Mouse (Mus musculus): ENCODE data around the gene Plod2.

Gene Plod2

DNA sequence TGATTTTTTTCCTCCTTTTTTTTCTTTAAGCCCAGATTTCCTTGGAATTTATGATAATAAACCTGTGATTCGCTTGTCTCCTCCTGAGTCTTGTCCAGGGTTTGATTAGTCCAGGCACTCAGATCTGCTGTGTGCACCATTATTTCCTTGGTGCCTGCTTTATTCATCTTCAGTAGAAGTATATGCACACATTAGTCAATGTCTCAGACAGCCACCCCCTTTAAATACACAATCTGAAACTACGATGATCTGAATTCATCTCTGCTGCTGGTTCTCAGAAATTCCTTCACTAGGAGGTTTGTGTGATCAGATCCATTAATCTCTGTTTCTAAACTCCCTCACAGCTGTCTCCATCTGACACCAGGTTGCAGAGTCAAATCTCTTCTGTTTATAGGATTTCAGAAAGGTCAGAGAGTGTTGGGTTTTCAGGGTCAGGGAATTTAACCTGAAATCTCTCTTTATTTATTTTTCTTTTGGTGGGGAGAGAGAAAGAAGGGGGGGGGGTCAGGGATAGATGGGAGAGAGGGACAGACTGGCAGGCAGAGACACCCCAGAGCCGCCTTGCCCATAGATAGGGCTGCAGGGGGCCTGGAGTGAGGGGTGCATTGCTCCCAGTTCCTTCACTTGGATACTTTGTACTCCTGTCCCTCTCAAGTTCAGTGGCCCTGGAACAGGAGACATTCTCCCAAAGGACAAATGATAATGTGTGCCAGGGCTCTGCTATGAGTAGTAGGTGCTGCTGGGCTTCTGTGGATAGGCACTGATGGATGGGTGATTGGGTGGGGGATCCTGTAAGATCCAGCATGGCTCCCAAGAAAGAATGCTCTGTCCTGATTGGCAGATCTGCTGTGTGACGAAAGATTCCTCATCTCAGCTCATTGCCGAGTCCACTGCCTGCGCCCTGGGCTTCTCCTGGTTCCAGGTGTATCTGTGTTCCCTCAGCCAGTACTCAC lies 13.3 kb downstream of the Plod2 start:
- no peak for DNase-seq

DNA sequence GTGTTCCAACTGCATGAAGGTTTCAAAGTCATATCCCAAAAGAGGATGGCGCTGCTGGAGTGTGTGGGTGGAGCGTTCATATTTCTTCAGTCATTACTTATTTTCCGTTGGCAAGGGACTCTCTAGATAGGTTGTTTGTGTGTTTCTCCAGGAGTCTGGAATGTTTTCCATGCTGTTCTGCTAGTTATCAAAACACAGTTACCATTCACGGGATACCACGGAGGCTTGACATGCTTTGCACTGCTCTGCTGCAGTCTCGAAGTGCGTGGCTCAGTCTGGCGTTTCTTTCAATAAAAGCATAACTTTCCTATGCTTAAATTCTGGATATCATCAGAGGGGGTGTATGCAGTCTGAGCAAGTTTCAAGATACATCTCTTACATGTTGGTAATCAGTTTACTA lies 17.7 kb downstream of the Plod2 start:
- DNase-seq: no peak

DNA sequence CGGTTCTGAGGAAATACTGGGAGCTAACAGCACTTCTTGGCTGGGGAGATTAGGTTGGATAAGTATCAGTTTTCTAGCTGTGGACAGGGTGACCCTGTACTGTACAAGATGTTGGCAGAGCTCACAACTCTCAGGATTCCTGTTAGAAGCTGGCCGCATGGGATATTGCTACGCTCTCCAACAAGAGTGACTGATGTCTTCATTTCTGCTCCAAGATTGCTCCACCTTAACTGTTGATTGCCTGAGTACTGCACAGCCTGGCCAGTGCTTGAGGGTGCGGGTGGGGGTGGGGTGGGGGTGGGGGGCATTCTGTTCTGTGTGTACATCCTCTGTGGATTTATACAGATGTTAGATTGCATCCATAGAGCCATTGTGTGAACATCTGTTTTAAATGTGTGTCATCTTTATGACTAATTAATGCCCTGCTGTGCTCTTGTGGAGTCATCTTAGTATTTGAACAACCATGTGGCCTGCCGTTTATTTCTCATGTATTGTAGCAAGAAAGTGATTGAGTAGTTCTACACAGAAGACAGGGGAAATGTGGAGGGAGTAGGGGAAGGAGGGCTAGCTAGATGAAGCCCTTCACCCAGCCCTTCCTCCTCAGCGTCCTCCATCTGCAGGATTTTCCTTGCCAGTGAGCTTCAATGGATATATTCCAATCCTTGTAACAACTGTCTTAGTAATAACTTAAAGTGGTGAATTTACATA lies 19.0 kb downstream of the Plod2 start:
- no peak for DNase-seq

DNA sequence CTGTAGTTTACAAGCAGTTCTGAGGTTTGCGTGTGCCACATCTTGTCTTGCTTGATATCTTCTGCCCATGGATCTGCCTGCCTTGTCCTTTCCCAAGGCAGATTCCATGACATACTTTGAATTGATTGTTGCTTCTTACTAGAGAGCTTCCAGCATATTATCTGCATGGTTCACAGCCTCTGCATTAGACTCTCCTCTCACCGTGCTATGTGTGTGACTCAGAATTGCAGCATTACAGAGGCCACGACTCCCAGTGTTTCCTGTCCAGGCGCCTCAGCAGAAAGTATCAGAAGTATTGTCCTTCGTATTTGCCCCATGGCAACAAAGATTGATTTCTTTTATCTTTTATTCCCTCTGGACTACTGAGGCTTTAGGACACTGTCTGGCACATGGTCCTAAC lies 20.4 kb downstream of the Plod2 start:
- DNase-seq: no peak

DNA sequence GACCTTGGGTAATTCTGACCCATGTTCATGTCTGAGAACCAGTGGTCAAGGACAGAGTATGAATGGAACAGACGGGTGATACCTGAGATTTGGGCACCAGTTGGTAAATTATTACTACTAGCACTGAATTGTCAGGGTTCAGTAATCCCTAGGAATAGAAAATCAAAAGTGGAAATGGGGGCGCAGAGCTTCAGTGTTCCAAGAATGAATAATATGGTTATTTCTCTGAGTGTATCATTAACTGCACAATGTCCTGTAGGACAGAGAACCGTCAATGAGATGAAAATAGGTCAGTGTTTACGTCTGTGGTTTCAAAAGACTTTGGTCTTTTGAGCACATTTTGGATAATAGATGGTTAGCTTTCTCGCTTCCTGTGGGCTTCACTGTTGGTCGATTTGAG lies 21.3 kb downstream of the Plod2 start:
- no peak for DNase-seq

DNA sequence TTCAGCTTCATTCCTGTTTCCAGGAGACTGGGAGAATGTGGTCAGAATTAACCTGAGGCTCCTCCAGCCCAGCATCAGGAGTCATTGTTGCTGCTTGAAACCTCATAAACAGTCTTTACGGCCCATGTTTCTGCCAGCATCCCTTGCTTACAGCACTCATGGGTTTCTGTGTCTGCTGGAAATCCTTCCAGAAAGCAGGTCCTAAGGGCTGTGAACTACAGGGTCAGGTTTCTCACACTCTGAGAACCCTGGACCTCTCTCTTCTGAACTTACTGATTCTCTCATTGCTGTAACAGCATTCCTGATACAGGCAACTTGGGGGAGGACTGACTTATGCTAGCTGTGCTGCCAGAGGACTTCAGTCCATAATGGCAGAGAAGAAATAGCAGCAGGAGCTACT lies 22.4 kb downstream of the Plod2 start:
- DNase-seq: no peak

DNA sequence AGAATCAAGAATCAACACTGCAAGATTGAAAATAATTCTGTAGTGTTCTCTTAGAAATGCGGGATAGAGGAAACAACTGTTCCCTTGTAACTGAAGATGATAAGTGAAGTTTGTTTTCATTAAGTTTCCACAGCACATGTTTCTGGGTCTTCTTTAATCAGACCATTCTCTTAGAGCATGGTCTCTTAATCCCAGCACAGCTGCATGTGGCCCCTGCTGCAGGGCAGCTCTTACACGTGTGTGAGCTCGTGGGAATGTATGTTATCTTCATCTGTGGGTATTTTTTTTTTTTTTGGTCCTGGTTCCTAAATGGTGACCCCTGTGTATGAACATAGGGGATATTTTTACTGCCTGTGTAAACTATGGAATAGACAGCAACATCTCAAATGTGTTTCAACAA lies 24.2 kb downstream of the Plod2 start:
- no peak for DNase-seq

DNA sequence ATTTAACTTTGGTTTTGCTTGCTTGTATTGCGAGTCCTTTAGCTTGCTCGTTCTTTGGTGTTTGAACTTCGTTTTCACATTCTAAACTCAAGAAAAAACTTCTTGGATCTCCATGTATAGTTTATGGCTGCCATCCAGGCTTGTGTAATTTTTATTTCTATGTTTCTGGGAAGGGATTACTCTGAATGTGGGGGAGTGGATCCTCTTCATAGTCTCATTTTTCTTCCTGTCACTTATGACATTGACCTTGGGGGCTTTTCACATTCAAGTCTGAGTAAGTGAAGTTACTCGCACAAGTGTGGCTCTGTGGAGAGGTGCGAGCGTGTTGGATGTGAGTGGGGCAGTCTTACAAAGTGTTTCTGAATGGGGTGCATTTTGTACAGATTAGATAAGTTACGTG lies 25.5 kb downstream of the Plod2 start:
- no peak for DNase-seq

DNA sequence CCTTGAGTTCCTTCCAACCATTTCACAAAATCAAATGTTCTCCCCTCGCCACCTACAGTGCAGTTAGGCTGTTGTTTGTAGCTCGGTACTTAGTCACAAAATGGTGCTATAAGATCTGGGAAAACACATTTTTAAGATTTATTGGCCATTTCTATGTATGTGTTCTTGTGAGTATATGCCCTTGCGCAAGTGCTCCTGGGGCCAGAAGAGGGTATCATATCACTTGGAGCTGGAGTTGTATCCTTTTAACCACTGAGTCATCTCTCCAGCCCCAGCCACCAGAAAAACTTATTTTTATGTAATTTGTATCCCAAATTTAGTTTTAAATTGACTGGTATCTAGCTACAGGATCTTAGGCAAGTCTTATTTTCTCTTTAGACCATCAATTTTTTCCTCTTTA lies 26.8 kb downstream of the Plod2 start:
- no peak for DNase-seq

DNA sequence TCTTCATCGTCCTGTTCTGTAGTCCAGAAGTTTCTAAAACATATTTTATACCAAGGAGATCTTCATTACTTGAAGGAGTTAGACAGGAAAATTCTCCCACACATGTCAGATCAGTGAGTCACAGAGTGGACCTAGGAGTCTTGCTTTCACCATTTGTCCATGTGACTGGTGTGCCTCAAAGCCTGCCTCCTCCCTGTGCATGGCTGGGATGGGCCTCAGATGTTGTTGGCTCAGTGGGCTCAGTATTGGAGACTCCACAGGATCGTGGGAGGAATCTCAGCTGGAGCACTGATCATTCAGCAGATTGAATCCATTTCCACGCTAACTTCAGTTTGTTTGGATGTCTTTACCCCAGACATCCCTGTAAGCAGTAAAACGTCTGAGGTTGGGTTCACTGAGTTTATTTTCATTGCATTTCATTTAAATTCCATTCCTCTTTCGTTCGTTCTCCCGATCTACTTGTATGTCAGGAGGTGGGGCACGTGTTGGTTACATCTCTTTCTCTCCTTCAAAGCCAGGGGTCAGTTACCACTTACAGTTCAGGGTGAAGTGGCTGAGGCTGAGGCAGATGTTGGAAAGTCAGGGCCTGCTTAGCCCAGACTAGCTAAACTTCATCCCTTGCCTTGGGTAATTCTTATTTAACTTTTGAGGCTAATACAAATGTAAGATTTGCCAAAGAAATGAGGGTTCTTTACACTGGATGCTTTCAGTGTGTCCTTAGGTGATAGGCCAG lies 30.5 kb downstream of the Plod2 start:
- DNase-seq: no peak

DNA sequence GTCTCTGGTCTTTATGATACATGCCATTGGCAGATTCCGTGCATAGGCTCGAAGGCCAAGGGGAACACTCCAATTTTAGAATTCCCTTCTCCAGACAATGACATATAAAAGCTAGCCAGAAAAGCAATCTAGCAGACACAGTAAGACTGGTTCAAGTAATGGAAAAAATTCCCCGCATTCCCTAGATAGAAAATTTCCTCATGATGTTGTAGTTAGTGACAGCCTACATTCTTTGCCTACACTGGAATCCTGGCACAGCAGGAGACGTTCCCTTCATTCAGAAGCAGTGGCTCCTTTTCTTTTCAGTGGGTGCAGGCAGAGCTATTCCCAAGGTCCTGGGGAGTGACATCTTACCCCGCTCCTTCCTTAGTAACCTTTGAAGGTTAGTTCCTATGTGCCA lies 41.9 kb downstream of the Plod2 start:
- no peak for DNase-seq

DNA sequence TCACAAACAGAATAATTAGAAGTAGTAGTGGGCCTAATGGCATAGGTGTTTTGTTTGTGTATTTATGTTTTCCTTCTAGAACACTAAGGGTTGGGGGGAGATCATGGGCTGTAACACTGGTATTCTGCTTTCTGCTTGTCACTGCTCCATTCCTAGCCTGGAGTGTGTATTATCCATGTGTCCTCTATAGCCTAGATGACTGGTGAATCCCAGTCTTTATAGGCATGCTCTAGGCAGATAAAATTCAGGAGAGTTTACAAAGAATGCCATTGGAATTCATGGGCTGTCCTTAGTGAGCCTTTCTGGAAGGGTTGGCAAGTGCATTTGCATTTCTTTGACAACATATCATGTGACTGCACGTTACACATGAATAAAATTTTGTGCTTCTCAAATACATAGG lies 44.0 kb downstream of the Plod2 start:
- no peak for DNase-seq

DNA sequence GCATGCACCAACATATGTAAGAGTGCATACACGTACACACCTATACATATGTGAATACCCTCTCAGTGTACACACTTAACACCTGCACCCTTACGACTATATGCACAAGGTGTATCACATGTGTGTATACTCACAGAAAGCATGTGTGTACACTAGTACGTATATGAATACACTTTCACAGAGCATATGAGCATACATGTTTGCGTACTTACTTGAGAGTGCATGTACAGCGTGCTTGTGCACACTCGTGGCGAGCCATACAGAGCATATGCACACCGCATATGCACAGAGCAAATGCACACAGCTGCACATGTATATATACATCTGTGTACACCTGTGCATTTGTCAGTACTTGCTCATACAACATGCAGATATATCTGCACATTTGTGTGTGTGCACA lies 45.4 kb downstream of the Plod2 start:
- DNase-seq: no peak

DNA sequence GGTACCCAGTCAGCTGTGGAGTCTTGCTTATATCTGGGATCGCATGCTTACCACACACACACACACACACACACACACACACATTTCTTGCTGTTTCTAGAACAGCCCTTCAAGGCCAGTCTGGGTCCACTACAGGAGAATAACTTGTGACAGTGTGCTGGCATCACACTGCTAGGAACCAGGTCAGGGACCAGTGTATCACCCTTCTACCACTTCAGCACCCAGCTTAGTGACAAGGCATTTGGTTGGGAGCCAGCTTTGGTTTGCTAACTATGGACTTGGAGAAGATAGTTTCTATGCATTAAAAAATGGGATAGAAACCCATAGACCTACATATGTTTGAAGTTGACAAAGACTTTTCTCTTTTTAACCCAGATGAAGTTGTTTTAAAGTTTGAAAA lies 46.2 kb downstream of the Plod2 start:
- DNase-seq: no peak

DNA sequence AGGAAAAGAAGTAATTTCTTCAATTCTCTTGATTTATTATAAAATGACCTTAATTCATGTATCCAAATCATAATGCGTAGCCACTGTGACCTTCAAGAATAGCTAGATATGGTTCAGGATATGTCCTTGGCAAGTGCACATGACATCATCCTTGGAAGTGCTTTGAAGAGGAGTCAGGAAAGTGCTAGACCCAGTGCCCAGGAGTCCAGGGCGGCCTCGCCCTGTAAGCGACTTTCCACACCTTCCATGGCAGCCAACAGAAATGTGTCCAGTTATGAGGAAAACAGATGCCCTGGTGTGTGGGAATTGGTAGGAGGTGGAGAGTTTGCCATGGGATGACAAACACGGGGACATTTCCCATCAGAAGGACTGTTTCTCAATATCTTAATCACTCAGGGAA lies 47.0 kb downstream of the Plod2 start:
- DNase-seq: no peak

DNA sequence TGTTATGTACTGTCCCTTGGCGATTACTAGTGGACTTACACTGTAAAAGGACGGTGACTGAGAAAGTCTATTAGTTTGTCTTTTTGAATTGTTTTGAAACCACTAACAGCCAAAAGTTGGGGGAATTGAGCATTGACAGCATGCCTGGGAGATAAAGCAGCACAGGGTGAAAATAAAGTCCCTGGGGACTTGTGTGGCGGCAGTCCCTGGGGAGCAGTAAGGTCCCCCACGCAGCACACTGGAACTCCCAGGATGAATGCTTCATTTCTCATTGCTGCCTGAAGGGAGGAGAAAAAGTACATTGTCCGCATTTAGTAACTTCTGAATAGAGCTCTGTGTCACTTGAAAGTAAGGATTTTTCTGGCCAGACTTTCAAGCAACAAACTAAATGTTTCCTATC lies 49.5 kb downstream of the Plod2 start:
- no peak for DNase-seq

DNA sequence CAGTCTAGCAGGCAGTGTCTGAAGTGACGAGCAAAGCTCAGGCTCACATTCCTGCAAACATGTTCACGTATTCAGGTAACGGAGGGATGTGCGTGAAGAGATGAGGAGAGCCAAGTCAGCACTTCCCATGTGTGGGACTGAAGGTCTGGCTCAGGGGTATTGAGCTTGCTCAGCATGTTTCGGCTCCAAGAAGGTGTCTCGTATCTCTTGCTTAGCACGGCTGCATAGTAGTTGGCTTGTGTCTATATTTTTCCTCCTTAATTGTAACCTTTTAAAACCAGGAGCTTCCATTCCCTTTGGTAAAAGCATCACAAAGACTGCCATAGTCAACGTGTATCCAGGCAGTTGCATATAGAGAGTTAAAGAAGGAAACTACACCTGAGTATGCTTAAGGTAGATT lies 50.7 kb downstream of the Plod2 start:
- DNase-seq: no peak

DNA sequence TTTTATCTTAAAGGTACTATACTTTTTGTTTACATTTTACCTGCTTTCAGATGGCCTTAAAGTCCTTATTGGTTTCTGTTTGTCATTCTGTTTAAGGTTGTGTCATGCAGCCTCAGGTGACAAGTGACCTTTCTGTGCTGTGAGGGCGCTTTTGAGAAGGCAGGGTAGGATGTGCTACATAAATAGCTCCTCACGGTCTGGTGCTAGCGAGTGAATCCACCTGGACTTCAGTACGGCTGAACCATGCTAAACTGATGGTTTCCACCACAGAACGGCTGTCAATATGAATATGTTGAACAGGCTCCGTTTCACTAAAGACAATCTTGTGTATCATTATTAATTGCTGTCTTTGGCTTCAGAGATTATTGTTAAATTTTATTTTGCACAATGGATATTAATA lies 52.5 kb downstream of the Plod2 start:
- no peak for DNase-seq

DNA sequence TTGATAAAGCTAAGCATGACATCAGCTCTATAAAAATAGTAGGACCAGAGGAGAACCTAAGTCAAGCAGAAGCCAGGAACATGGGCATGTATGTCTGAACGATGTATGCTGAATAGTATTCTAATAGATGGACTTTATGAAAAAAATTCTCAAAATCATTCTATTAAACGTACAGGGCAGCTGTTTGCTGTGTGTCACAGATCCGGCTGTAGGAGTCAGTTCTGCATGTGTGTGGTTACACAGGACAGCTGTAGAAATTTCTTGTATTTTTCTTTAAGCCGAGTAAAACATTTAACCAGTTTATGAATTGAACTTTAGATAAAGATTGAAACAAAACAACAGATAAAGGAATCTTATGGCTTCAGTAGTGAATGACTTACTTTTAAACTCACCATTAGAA lies 53.3 kb downstream of the Plod2 start:
- no peak for DNase-seq

DNA sequence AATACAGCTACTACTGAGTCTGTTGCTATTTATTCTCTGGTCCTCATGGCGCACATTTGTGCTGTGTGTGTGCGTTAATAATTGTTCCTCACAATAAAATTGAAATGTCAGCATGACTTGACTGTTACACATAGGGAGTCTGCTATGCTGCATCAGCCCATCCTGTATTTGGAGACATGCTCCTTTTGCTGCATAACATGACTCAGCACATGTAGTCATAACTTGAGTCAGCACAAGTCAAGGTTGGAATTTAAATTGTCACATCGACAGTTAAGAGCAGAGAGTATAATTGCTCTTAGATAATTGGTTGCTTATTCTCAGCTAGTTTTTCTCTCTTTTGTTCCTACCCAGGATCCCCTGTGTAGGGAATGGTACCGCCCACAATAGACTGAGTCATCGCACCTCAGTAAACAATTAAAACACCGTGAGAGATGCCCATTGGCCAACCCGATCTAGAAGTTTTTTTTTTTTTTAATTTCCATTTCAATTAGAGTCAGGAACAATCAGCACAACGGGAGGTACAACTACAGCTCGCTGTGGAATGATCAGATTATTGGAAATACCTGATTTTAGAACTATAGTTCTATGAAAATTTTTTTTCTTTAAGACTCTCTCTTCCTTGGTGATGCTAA lies 55.0 kb downstream of the Plod2 start:
- DNase-seq: no peak

DNA sequence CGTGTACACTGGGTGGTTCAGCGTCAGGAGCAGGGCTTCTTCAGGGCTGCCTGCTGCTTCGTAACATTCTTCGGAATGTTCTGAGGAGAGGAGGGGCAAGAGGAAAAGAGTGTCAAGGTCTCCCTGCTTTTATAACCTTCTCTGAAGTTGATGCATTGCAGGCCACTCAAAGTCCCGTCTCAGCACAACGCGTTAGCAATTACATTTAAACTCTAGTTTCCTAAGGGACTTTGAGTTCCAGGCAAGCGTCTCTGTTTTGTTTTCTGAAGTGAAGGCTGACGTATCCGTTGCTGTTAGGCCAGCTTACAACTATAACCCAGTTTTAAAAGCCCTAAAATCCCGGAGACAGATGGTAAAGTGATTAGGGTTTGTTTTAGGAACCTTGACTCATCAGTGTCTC lies 55.8 kb downstream of the Plod2 start:
- DNase-seq: no peak

DNA sequence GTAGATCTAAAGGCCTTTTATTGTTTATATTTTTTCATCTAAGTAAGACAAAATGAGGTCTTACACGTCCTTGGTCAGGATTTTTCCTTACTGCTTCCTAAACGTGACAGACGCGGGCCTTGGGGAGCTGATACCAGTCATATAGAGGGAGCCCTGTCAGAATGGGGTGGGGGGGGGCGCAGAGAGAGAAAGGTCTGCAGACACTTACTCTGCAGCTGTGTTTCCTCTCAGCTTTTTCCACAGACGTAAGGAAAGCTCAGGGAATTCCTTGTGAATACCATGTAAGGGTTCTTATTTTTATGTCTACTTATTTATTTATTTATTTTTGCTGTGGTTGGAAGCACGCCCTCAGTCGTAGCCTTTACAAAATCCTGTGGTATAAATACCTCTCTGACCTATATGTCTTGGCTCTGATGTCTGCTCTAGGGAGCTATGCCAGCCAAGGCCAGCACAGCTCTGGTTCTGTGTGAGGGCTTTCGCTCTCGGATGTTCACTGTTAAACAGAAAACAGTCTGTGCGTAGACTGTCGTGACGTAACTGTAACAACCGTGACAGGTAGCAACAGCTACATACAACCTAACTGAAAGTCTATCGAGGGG lies 58.0 kb downstream of the Plod2 start:
- no peak for DNase-seq

DNA sequence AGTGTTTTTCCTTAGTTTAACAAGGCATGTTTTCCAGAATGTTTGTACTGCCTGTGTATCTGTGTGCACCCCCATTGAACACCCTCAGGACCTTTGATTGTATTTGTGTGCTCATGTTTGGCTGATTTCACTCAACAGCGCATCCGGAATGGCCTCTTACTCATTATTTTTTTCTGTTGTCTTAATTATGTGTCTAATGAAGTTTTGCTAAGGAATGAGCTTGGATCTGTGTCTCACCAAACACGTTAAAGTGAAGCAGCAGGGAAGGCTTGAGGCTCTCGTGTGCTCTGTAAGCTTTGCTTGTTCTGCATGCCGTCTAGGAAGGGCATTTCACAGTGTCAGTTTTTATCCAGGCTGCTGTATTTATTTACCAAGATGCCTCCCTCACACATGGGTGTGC lies 59.5 kb downstream of the Plod2 start:
- DNase-seq: no peak
